Mouse (Mus musculus) olfactory bulb, adult 2 months (tissue): ENCODE measurements around the gene Pld5. TPM values are rescaled to one million over a fixed set of nuclear protein-coding genes. Genes with fewer than 3 reads are reported as not detected.

Source experiments
- H3K27ac ChIP-seq: fragments of 200-500 bp; 2 replicates; pipeline ENCODE4 v1.5.1; 2012; ENCODE audit warnings: low read depth, low read length; ENCODE audit not compliant: insufficient read depth
- H3K4me1 ChIP-seq: fragments of 200-500 bp; 2 replicates; pipeline ENCODE4 v1.6.1; 2012; ENCODE audit warnings: low read length; ENCODE audit not compliant: control insufficient read depth, insufficient read depth
- H3K4me3 ChIP-seq: fragments of 200-500 bp; 2 replicates; pipeline ENCODE4 v1.5.1; 2012; ENCODE audit warnings: mild to moderate bottlenecking, low read depth, low read length, moderate library complexity; ENCODE audit not compliant: insufficient read depth
- CTCF ChIP-seq: fragments of 200-500 bp; IDR thresholded peaks from 2 replicates; pipeline ENCODE4 v1.5.1; 2012; ENCODE audit warnings: low read depth, mild to moderate bottlenecking, low read length, moderate library complexity; ENCODE audit not compliant: insufficient read depth
- POLR2A ChIP-seq: fragments of 200-500 bp; IDR thresholded peaks from 2 replicates; pipeline ENCODE4 v1.6.1; 2012; ENCODE audit warnings: mild to moderate bottlenecking, low read depth, low read length, moderate library complexity; ENCODE audit not compliant: insufficient read depth
- WGBS: fragments of 180-500 bp; shearing (Covaris S2); methylation state at CpG from one replicate; pipeline ENCODE4 v1.1.7; 2018; 5-methylcytosine and 5-hydroxymethylcytosine counted together
- polyA plus RNA-seq: library from polyadenylated mRNA; stranded (reverse); fragments of >200 nt; gene quantifications from 2 replicates; pipeline ENCODE4 v1.2.4, GENCODE M21; 2012; ENCODE audit warnings: low replicate concordance; ENCODE audit not compliant: missing spikeins, insufficient read depth, insufficient read length

The Pld5 gene
- polyA plus RNA-seq, 1 experiment = not detected

GRCm38 (mm10) chr1:176115604-176116003 is 159.5 kb downstream of the Pld5 start:
- Histone ChIP-seq H3K4me1 (no peaks in the 10 kb centered on the region), H3K27ac (no peak overlapping the region), H3K4me3 (no peak overlapping the region)
- no peak for TF ChIP-seq POLR2A
- TF ChIP-seq CTCF = no peak
- WGBS = 92% methylated on average over 4 of the region's 4 CpGs

GRCm38 (mm10) chr1:176098685-176099320 is 176.3 kb downstream of the Pld5 start:
- no peaks in the 10 kb centered on the region for H3K4me1 ChIP-seq
- H3K27ac ChIP-seq = peak overlapping the region; percentile 67
- WGBS = 14% methylated on average over 7 of the region's 7 CpGs
- TF ChIP-seq CTCF = no peak
- no peak for TF ChIP-seq POLR2A
- no peak overlapping the region for H3K4me3 ChIP-seq

- Histone ChIP-seq H3K4me1 (no peaks in the 10 kb centered on the region), H3K27ac (no peak overlapping the region), H3K4me3 (no peak overlapping the region)
- TF ChIP-seq CTCF (no peak), POLR2A (no peak)
- 85% methylated on average over 2 of the region's 2 CpGs for WGBS
These were observed 183.0 kb downstream of the Pld5 start for GRCm38 (mm10) chr1:176092119-176092518.

- TF ChIP-seq CTCF = no peak
- 86% methylated on average over 3 of the region's 3 CpGs for WGBS
- H3K4me3 ChIP-seq = no peak overlapping the region
- no peaks in the 10 kb centered on the region for H3K4me1 ChIP-seq
- no peak overlapping the region for H3K27ac ChIP-seq
These were observed 185.7 kb downstream of the Pld5 start for GRCm38 (mm10) chr1:176089382-176089781.

- Histone ChIP-seq H3K27ac (no peak overlapping the region), H3K4me1 (no peaks in the 10 kb centered on the region), H3K4me3 (no peak overlapping the region)
- WGBS = 56% methylated on average over 13 of the region's 13 CpGs
- no peak for TF ChIP-seq POLR2A
- no peak for TF ChIP-seq CTCF
These were observed 189.0 kb downstream of the Pld5 start for GRCm38 (mm10) chr1:176085952-176086648.

GRCm38 (mm10) chr1:176082306-176082705 is 192.8 kb downstream of the Pld5 start:
- Histone ChIP-seq H3K27ac (no peak overlapping the region), H3K4me1 (no peaks in the 10 kb centered on the region), H3K4me3 (no peak overlapping the region)
- TF ChIP-seq CTCF (no peak), POLR2A (no peak)
- WGBS = 66% methylated on average over 4 of the region's 4 CpGs

- Histone ChIP-seq H3K4me1 (no peaks in the 10 kb centered on the region), H3K27ac (no peak overlapping the region), H3K4me3 (no peak overlapping the region)
- no peak for TF ChIP-seq CTCF
- TF ChIP-seq POLR2A = no peak
- 69% methylated on average over 2 of the region's 2 CpGs for WGBS
These were observed 194.1 kb downstream of the Pld5 start for GRCm38 (mm10) chr1:176080969-176081368.

GRCm38 (mm10) chr1:176078410-176078809 is 196.7 kb downstream of the Pld5 start:
- 0 out of 2 replicates have a peak, but pooled peaks cover 2% of the 10 kb centered on the region for H3K4me1 ChIP-seq
- TF ChIP-seq CTCF = no peak
- no peak for TF ChIP-seq POLR2A
- 78% methylated on average over 7 of the region's 7 CpGs for WGBS
- H3K4me3 ChIP-seq = no peak overlapping the region
- H3K27ac ChIP-seq = no peak overlapping the region

- Histone ChIP-seq H3K27ac (no peak overlapping the region), H3K4me1 (0 out of 2 replicates have a peak, but pooled peaks cover 2% of the 10 kb centered on the region), H3K4me3 (no peak overlapping the region)
- TF ChIP-seq CTCF = no peak
- no peak for TF ChIP-seq POLR2A
These were observed 198.3 kb downstream of the Pld5 start for GRCm38 (mm10) chr1:176076799-176077198.
